Mouse (Mus musculus): ENCODE measurements around the gene Matk. TPM values are rescaled to one million over a fixed set of nuclear protein-coding genes. Genes with fewer than 3 reads are reported as not detected.
A peak's percentile ranks its signal among the peaks of the same experiment; 100 is the strongest.

Matk gene
- total RNA-seq, 2 experiments from 2014 or later, result 0.15 to 0.31 TPM

DNA sequence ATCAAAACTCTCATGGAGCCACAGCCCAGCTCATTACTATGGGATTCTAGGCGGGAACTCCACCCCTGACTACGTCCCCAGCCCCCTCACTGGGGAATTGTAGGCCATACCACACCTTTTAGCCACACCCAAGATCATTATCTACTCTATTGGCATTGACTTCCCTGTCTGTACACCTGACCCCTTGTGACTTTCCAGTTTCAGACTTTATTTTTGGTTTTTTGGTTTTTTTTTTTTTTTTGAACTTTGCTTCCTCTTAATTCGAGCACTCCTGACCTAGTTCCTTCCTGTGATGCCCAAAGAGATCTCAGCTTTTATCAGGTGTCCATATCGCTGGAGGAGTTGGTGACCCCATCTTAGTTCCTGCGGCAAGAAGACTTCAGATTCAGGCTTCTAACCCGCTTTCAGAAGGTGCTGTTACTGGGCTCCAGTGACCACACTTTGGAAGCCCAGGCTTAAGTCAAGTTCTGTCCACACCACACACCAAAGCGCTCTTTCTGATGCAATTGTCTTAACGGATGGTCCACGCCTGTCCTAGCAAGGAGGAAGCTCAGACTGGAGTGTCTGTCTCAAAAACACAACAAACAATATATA, 38.9 kb downstream of the Matk start, which contains the start of gene Tjp3:
Gene Tjp3, minus strand, starts transcription at position 71 of the 594 bp plus-strand sequence.
- H3K27ac ChIP-seq, result no peak within 1 kb of the TSS
- no peak for TF ChIP-seq CTCF (IDR thresholded peaks at IDR 0.05)
- no peak for DNase-seq
- no peak within 1 kb of the TSS for H3K4me3 ChIP-seq
- intact Hi-C loops (cut with DNase I), result loop anchor here (2.0 to 5.0 kb wide), 2 partner anchors 27 to 61 kb away; partner anchors contain the start of gene Hmg20b

DNA sequence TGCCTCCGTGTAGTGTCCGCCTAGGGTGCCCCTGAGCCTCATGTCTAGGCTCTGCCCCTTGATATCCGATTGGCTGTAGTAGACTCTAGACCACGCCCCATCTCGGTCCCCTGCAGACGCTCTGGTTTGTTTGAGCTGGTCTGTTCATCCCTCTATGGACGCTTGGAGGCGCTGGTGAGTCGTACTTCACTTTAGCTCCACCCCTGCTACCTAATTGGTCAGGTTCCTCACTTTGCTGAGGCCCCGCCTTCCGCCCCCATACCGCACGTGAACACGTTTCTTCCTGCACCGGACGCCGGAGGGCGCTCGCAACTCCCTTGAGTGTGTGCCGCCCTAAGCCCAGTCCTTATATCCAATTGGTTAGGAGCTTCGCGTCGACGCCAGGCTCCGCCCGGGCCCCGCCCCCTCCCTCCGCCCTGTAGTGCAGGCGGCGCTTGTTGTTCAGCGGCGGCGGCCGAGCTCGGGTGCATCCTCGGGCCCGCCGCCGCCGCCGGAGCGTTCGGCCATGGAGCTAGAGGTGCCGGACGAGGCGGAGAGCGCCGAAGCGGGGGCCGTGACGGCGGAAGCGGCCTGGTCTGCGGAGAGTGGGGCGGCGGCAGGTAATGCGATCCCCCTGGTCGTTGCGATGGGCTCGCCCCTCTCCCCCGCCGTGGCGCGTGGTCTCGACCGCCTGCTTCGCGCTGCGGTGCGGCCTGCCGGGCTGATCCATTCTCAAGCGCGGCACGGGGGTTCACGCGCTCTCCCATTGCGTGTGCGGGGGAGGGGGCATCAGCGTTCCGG, 40.0 kb downstream of the Matk start, which contains the start of gene Pip5k1c:
Gene Pip5k1c, plus strand, starts transcription at position 410 of the 780 bp plus-strand sequence.
- Histone ChIP-seq H3K4me3 (peak within 1 kb of the TSS; percentile 90), H3K27ac (peak within 1 kb of the TSS; percentile 95)
- peak; percentile 89 for TF ChIP-seq CTCF (IDR thresholded peaks at IDR 0.05)
- peak; percentile 99 for DNase-seq
- intact Hi-C loops (cut with DNase I), result loop anchor here (2.0 to 5.0 kb wide), 2 partner anchors 26 to 60 kb away; partner anchors contain the start of gene Hmg20b

DNA sequence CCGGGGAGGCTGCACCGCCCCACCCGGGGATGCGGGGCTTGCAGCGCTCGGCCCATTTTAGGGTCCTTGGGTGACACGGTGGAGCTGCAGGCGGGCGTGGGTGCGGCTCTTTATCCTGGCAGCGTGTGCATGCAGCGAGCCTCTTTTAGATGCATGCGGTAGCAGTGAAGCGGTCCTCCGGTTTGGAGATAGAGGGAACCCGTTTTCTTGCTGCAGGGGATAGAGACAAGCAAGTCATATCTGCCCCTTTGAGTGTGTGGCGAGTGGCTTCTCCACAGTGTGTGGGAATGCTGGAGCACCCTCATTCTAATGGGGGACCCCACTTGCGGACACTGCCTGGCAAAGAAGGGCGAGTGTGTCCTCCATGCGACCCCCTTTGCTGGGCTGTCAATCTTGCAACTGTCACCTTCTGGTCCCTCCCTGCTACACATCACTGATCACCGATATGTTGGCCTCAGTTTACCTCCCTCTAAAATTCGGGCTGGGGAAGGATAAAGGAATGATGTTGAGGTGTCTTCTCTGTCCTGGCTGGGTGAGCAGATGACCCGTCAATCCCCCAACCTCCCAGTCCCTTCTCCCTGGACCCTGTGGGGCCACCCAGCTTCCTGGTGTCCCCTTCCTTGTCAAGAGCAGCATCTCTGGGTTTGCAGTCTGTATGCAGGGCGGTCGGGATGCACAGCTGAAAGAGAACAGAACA, 40.7 kb downstream of the Matk start:
- Histone ChIP-seq H3K27ac (peak overlapping the region; percentile 95), H3K4me3 (peak overlapping the region; percentile 90)
- no peak for TF ChIP-seq CTCF (IDR thresholded peaks at IDR 0.05)
- no peak for DNase-seq
- intact Hi-C loops (cut with DNase I), result loop anchor here (2.0 to 5.0 kb wide), 2 partner anchors 25 to 59 kb away; partner anchors contain the start of gene Hmg20b

DNA sequence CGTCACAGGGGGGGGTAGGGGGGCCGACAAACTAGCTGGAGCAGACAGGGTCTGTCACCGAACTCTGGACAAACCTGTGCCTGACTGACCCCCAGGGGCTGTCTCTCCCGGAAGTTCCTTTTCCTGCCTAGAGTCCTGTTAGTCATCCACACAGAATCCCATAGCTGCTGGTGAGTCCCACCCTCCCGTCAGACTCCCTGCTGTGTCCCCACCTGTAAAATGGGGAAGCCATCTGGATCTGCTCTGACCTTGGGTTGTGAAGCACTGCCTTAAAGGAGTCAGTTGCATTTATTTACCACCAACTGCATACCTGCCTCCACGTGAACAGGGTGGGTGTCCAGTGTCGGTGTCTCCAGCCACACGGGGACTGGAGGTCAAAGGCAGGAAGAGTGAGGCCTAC, 41.7 kb downstream of the Matk start:
- Histone ChIP-seq H3K4me3 (peak overlapping the region; percentile 90), H3K27ac (peak overlapping the region; percentile 95)
- intact Hi-C loops (cut with DNase I), result loop anchor here (5.0 kb wide), 1 partner anchor 58 kb away; the partner anchor contains the start of gene Hmg20b
- TF ChIP-seq CTCF (IDR thresholded peaks at IDR 0.05), result no peak
- no peak for DNase-seq

DNA sequence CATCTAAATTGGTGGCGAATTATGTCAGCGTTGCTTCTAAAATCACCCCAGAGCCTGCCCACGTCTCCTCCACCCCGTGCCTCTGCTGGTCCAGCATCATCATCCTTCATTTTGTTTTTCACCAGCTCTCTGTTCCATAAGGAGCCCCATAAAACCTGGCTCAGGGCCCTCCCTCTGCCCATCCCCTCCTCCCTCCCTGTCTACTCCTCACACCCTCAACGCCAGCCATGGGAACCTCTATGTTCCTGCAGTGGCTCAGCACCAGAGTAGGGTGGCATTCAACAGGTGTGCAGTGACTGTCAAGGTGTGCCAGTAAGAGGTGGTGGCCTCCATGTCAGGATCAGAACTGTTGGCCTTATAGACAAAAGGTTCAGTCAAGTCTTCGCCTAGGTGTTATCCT, 42.5 kb downstream of the Matk start:
- DNase-seq, result no peak
- Histone ChIP-seq H3K27ac (peak overlapping the region; percentile 95), H3K4me3 (peak overlapping the region; percentile 90; the same call in 1 of the 2 replicates)
- TF ChIP-seq CTCF (IDR thresholded peaks at IDR 0.05), result no peak
- intact Hi-C loops (cut with DNase I), result no loop called here

DNA sequence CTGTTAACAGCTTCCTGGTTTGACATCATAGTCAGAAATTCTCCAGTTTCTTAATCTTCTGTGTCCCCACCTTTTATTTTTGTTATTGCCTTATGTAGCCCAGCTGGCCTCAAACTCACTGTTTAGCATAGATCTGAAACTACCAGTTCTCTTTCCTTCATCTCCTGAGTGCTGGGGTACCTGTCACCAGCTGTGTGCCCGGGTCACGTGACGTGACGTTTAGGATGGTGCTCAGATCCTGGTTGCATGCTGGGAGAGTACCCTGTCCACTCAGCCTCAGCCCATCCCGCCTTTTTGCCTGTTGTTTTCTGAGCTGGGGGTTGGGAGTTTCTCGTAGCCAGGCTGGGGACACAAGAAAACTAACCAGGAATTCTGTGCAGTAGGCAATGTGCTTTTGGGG, 44.5 kb downstream of the Matk start:
- TF ChIP-seq CTCF (IDR thresholded peaks at IDR 0.05), result no peak
- intact Hi-C loops (cut with DNase I), result no loop called here
- H3K27ac ChIP-seq, result peak overlapping the region; percentile 87
- peak overlapping the region; percentile 61 for H3K4me3 ChIP-seq
- DNase-seq, result no peak

DNA sequence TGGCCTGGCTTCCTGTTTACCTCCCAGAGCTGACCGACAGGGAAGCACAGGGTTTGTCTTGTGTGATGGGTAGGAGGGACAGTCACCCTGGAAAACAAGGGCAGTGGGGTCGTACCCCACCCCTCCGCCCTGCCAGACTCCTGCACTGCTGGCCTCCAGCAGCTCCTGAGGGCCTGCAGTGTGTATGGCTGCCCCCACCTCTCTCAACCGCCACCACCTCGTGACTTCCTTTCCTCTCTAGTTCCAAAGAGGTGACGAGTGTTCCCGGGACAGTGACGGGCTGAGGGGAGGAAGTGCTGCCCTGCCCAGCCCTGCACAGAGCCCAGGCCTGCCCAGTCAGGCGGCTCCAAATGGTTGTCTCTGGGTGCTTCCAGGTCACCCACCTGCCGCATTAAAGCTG, 45.1 kb downstream of the Matk start:
- H3K4me3 ChIP-seq, result peak overlapping the region; percentile 61
- no peak for TF ChIP-seq CTCF (IDR thresholded peaks at IDR 0.05)
- DNase-seq, result peak; percentile 63
- intact Hi-C loops (cut with DNase I), result no loop called here
- H3K27ac ChIP-seq, result peak overlapping the region; percentile 87

DNA sequence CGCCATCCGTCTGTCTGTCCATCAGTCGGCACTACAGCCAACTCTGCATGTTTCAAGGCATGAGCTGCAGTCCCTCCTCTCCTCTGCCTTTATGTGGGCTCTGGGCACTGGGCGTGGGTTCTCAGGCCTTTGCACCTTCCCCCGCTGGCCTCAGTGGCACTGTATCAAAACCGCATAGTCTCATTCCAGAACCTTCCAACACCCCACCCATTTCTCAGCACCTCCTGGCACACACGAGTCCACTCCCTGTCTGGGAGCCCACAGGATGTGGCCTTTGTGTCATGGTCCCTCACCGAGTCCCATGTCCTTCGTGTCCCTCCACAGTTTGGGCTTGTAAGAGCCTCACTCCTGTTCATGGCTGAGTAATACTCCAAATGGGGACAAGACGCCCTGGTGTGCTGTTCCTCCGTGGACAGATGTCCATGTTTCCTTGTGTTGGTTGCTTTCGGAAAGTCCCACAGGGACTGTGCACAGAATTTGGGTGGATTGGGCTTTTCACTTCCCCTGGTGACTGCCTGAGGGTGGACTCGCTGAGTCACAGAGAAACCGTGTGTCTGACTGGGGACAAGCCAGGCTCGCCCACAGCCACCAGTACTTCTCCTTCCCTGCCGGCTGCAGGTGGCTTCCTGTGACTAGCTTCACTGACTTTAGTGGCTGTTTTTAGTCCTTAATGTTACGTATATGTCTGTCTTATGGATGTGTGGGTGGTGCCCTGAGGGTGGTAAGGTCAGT, 45.8 kb downstream of the Matk start:
- peak overlapping the region; percentile 61 for H3K4me3 ChIP-seq
- DNase-seq, result peak; percentile 42

DNA sequence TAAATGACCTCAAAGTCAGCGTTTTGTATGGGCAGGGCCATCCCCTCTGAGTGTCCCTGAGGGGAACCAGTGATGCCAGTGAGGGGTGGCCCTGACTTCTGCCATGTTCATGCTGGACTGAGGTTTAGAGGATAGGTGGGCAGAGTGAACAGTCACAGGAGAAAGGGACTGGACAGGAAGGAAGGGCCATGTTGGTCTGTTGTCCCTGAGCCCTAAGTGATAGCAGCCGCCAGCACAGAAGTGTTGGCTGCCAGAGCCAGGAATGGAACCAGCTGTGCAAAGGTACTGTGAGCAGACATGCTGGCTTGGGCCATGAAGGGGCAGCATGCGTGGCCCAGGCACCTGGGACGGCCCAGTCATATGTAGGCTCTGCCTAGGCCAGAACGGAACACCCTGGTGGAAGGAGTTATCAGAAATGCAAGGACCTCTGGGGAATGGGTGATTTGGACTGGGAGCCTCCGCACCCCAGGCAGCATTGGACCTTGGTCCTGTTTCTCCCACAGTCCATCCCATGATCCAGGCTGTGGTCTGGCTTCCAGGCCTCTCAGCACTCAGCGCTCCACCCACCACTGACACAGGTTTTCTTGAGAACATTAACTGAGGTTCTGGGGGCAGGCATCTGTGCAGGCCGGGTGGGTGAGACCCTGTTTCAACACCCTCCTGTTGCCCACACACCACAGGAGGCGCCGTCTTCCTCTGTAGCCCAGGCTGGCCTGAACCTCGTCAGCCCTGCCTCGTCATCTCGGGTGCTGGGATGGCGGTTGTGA, 47.0 kb downstream of the Matk start:
- TF ChIP-seq CTCF (IDR thresholded peaks at IDR 0.05), result no peak
- Histone ChIP-seq H3K4me3 (no peak overlapping the region), H3K27ac (peak overlapping the region; percentile 87)
- DNase-seq, result no peak
- intact Hi-C loops (cut with DNase I), result no loop called here

More for the DNA sequence above, 45.8 kb downstream of the Matk start:
- intact Hi-C loops (cut with DNase I), result no loop called here
- peak overlapping the region; percentile 87 for H3K27ac ChIP-seq
- TF ChIP-seq CTCF (IDR thresholded peaks at IDR 0.05), result no peak

DNA sequence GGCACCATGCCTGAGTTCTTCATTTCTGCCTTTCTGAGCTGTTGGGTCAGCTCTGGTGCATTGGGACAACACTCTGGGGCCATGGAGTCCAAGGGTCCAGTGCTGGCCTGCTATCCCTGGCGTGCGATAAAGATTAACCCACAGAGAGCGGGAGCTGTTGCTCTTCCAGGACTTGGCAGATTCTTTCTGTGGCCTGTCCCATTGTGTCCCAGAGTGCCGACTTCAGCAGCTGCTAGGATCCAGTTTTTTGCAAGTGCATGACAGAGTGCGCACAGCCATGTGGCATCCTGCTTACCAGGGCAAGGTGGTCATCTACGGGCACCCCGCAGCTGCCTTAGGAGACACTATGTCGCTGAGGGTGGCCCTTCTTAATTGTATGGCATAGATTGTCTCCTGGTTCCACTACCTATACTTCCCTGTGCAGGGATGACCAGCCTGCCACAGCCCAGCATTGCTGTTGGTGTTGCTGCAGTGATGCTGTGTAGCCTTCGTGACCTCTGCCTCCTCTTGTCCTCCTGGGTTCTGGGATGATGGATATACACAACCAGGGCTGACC, 47.7 kb downstream of the Matk start:
- no peak for TF ChIP-seq CTCF (IDR thresholded peaks at IDR 0.05)
- no peak overlapping the region for H3K4me3 ChIP-seq
- DNase-seq, result no peak
- peak overlapping the region; percentile 87 for H3K27ac ChIP-seq
- intact Hi-C loops (cut with DNase I), result no loop called here

DNA sequence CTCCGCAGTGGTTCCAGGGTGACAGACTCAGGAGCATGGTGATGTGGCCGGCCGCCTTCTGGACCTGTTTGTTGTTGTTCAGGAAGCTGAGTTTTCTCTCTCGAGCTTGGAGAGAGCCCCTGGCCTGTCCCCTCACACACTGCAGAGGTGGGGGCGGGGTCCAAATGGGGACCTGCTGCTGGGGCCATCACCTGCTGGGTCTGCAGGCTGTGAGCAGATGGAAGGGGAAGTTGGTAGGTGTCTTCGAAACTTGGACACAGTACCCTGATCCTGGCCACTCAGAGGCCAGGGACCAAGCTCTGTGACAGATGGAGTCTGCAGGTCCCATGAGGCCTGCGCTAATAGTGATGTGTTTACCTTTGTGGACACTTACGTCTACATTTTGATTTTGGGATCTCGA, 48.6 kb downstream of the Matk start:
- no peak for DNase-seq
- intact Hi-C loops (cut with DNase I), result no loop called here
- Histone ChIP-seq H3K27ac (no peak overlapping the region), H3K4me3 (no peak overlapping the region)
- TF ChIP-seq CTCF (IDR thresholded peaks at IDR 0.05), result no peak
